Mouse (Mus musculus): ENCODE measurements around the gene Itsn2. TPM values are rescaled to one million over a fixed set of nuclear protein-coding genes. Genes with fewer than 3 reads are reported as not detected.
A peak's percentile ranks its signal among the peaks of the same experiment; 100 is the strongest.

Itsn2 gene
- polyA plus RNA-seq, 1 experiment from 2014 or later = 26.9 TPM

- Histone ChIP-seq H3K9ac (ENCODE audit: low read length) (peak overlapping the region; percentile 97; the same call in 1 of the 2 replicates), H3K4me2 (replicated peaks; ENCODE audit: low read depth) (peak overlapping the region; percentile 88), H3K4me1 (replicated peaks; ENCODE audit: control insufficient read depth, insufficient read depth) (no peaks in the 10 kb centered on the region), H3K27ac (replicated peaks) (no peak overlapping the region), H3K27me3 (ENCODE audit: control insufficient read depth, insufficient read depth, low read length) (no peaks in the 10 kb centered on the region), H3K36me3 (ENCODE audit: control insufficient read depth, insufficient read depth, low read length) (no peaks in the 10 kb centered on the region), H3K9me3 (ENCODE audit: control insufficient read depth, low read length) (no peaks in the 10 kb centered on the region), H3K4me3 (ENCODE audit: low read depth, low read length) (peak overlapping the region; percentile 88; the same call in 1 of the 2 replicates)
- no peak for ATAC-seq (ENCODE audit: low FRiP score, low TSS enrichment)
- peak; percentile 38 for TF ChIP-seq CTCF (IDR thresholded peaks at IDR 0.05; ENCODE audit: low read depth)
- no peak for TF ChIP-seq EP300 (optimal IDR thresholded peaks at IDR 0.05)
- WGBS = 59% methylated on average over 6 of the region's 6 CpGs
- no peak for DNase-seq (ENCODE audit: low spot score)
Observed at GRCm38 (mm10) chr12:4592025-4592424, 413 bp upstream of the Itsn2 start.

DNA sequence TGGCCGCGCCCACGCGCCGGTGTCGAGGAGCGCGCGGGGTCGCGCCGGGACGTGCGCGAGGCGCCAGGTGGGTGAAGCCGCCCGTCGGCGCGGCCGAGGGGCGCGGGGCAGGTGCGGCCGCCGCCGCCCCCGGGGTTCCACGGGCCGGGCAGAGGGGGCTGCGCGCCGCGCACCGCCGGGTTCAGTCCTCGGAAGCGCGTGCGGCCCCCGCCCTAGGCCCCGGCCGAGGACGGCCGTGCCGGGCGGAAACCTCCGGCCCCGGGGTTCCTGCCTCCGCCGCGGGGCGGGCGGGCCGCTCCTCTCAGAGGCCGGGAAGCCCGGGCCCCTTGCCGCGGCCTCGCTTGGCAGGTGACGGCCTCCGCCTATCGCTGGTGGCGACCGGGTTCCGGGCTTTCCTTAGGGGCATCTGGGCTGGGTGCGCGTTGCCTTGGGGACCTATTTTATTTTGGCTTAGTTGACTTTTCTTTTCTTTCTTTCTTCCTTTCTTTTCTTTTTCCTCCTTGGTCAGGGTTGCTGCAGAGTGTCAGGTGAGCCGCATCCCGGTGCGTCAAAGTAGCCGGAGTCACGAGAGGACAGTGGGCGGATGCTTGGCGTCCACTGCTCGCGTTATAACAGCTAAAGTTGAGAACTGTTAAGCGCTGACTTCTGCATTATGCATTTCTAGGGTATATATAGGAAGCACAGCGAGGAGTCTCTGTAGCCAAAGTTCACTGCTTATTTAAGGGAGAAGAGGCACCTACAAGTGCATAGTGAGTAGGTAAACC lies 910 bp downstream of the Itsn2 start:
- peak overlapping the region; percentile 97 for H3K9ac ChIP-seq (ENCODE audit: low read length)
- TF ChIP-seq EP300 (optimal IDR thresholded peaks at IDR 0.05) (no peak), CTCF (IDR thresholded peaks at IDR 0.05; ENCODE audit: low read depth) (no peak)
- H3K27ac ChIP-seq (replicated peaks) = peak overlapping the region; percentile 97
- peak overlapping the region; percentile 88 for H3K4me3 ChIP-seq (ENCODE audit: low read depth, low read length)
- peak; percentile 73 for DNase-seq (ENCODE audit: low spot score)
- H3K4me2 ChIP-seq (replicated peaks; ENCODE audit: low read depth) = peak overlapping the region; percentile 88
- peak; percentile 76 for ATAC-seq (ENCODE audit: low FRiP score, low TSS enrichment)
- H3K36me3 ChIP-seq (ENCODE audit: control insufficient read depth, insufficient read depth, low read length) = no peaks in the 10 kb centered on the region
- no peaks in the 10 kb centered on the region for H3K9me3 ChIP-seq (ENCODE audit: control insufficient read depth, low read length)
- under 1% methylated on average over 53 of the region's 80 CpGs for WGBS
- H3K4me1 ChIP-seq (replicated peaks; ENCODE audit: control insufficient read depth, insufficient read depth) = no peaks in the 10 kb centered on the region
- H3K27me3 ChIP-seq (ENCODE audit: control insufficient read depth, insufficient read depth, low read length) = no peaks in the 10 kb centered on the region

GRCm38 (mm10) chr12:4593930-4594391 lies 1.5 kb downstream of the Itsn2 start:
- DNase-seq (ENCODE audit: low spot score) (no peak), ATAC-seq (ENCODE audit: low FRiP score, low TSS enrichment) (no peak)
- H3K4me3 ChIP-seq (ENCODE audit: low read depth, low read length) = peak overlapping the region; percentile 88
- H3K4me1 ChIP-seq (replicated peaks; ENCODE audit: control insufficient read depth, insufficient read depth) = no peaks in the 10 kb centered on the region
- no peaks in the 10 kb centered on the region for H3K9me3 ChIP-seq (ENCODE audit: control insufficient read depth, low read length)
- no peaks in the 10 kb centered on the region for H3K36me3 ChIP-seq (ENCODE audit: control insufficient read depth, insufficient read depth, low read length)
- H3K27me3 ChIP-seq (ENCODE audit: control insufficient read depth, insufficient read depth, low read length) = no peaks in the 10 kb centered on the region
- 49% methylated on average over 9 of the region's 9 CpGs for WGBS
- H3K9ac ChIP-seq (ENCODE audit: low read length) = peak overlapping the region; percentile 97
- H3K27ac ChIP-seq (replicated peaks) = no peak overlapping the region
- TF ChIP-seq CTCF (IDR thresholded peaks at IDR 0.05; ENCODE audit: low read depth) (no peak), EP300 (optimal IDR thresholded peaks at IDR 0.05) (no peak)
- H3K4me2 ChIP-seq (replicated peaks; ENCODE audit: low read depth) = peak overlapping the region; percentile 88

GRCm38 (mm10) chr12:4595055-4595454 lies 2.6 kb downstream of the Itsn2 start:
- TF ChIP-seq CTCF (IDR thresholded peaks at IDR 0.05; ENCODE audit: low read depth) (no peak), EP300 (optimal IDR thresholded peaks at IDR 0.05) (no peak)
- Histone ChIP-seq H3K4me1 (replicated peaks; ENCODE audit: control insufficient read depth, insufficient read depth) (no peaks in the 10 kb centered on the region; the same call in 1 of the 2 replicates), H3K9ac (ENCODE audit: low read length) (no peak overlapping the region), H3K4me3 (ENCODE audit: low read depth, low read length) (no peak overlapping the region), H3K27me3 (ENCODE audit: control insufficient read depth, insufficient read depth, low read length) (no peaks in the 10 kb centered on the region), H3K9me3 (ENCODE audit: control insufficient read depth, low read length) (no peaks in the 10 kb centered on the region), H3K27ac (replicated peaks) (no peak overlapping the region), H3K4me2 (replicated peaks; ENCODE audit: low read depth) (no peak overlapping the region), H3K36me3 (ENCODE audit: control insufficient read depth, insufficient read depth, low read length) (no peaks in the 10 kb centered on the region)
- no peak for ATAC-seq (ENCODE audit: low FRiP score, low TSS enrichment)
- DNase-seq (ENCODE audit: low spot score) = no peak
- 49% methylated on average over 6 of the region's 6 CpGs for WGBS

GRCm38 (mm10) chr12:4598666-4599428 lies 6.4 kb downstream of the Itsn2 start:
- no peak for TF ChIP-seq EP300 (optimal IDR thresholded peaks at IDR 0.05)
- no peak for TF ChIP-seq CTCF (IDR thresholded peaks at IDR 0.05; ENCODE audit: low read depth)
- Histone ChIP-seq H3K27me3 (ENCODE audit: control insufficient read depth, insufficient read depth, low read length) (no peaks in the 10 kb centered on the region), H3K27ac (replicated peaks) (no peak overlapping the region), H3K4me3 (ENCODE audit: low read depth, low read length) (no peak overlapping the region), H3K4me1 (replicated peaks; ENCODE audit: control insufficient read depth, insufficient read depth) (no peaks in the 10 kb centered on the region; the same call in 1 of the 2 replicates), H3K9ac (ENCODE audit: low read length) (no peak overlapping the region), H3K36me3 (ENCODE audit: control insufficient read depth, insufficient read depth, low read length) (no peaks in the 10 kb centered on the region), H3K4me2 (replicated peaks; ENCODE audit: low read depth) (no peak overlapping the region), H3K9me3 (ENCODE audit: control insufficient read depth, low read length) (no peaks in the 10 kb centered on the region)
- ATAC-seq (ENCODE audit: low FRiP score, low TSS enrichment) (no peak), DNase-seq (ENCODE audit: low spot score) (no peak)
- 58% methylated on average over 8 of the region's 8 CpGs for WGBS

Measured in stomach, postnatal 0 days (tissue).